Mouse (Mus musculus): Measurements from ENCODE around the gene Rgs7.

The Rgs7 gene

GRCm38 (mm10) chr1:175143051-175143450 is 349.2 kb downstream of the Rgs7 start:
- no peak for DNase-seq

GRCm38 (mm10) chr1:175128525-175128924 is 363.8 kb downstream of the Rgs7 start:
- DNase-seq: peak in 1 of 2 experiments; percentile 49

- no peak for DNase-seq
Observed at GRCm38 (mm10) chr1:175124416-175124815, 367.9 kb downstream of the Rgs7 start.

GRCm38 (mm10) chr1:175118904-175119555 is 373.3 kb downstream of the Rgs7 start:
- peak in 1 of 2 experiments; percentile 29 for DNase-seq

- no peak for DNase-seq
Observed at GRCm38 (mm10) chr1:175108270-175108860, 383.9 kb downstream of the Rgs7 start.

- DNase-seq: no peak
Observed at GRCm38 (mm10) chr1:175106315-175106714, 386.0 kb downstream of the Rgs7 start.

GRCm38 (mm10) chr1:175105426-175105825 is 386.9 kb downstream of the Rgs7 start:
- no peak for DNase-seq

GRCm38 (mm10) chr1:175097014-175097413 is 395.3 kb downstream of the Rgs7 start:
- DNase-seq: no peak

GRCm38 (mm10) chr1:175082104-175082503 is 410.2 kb downstream of the Rgs7 start:
- no peak for DNase-seq

GRCm38 (mm10) chr1:175079819-175080608 is 412.3 kb downstream of the Rgs7 start:
- no peak for DNase-seq

GRCm38 (mm10) chr1:175073500-175074232 is 418.6 kb downstream of the Rgs7 start:
- no peak for DNase-seq

GRCm38 (mm10) chr1:175069758-175070290 is 422.5 kb downstream of the Rgs7 start:
- DNase-seq: no peak

GRCm38 (mm10) chr1:175049121-175049520 is 443.2 kb downstream of the Rgs7 start:
- no peak for DNase-seq

GRCm38 (mm10) chr1:175041167-175041817 is 451.0 kb downstream of the Rgs7 start:
- DNase-seq: peak in 1 of 2 experiments; percentile 69

GRCm38 (mm10) chr1:175040038-175040437 is 452.3 kb downstream of the Rgs7 start:
- no peak for DNase-seq

- no peak for DNase-seq
Observed at GRCm38 (mm10) chr1:175039567-175039966, 452.7 kb downstream of the Rgs7 start.

- DNase-seq: no peak
Observed at GRCm38 (mm10) chr1:175035461-175035860, 456.8 kb downstream of the Rgs7 start.

GRCm38 (mm10) chr1:175032015-175032414 is 460.3 kb downstream of the Rgs7 start:
- no peak for DNase-seq

GRCm38 (mm10) chr1:175028716-175029204 is 463.5 kb downstream of the Rgs7 start:
- DNase-seq: no peak

GRCm38 (mm10) chr1:175028267-175028666 is 464.0 kb downstream of the Rgs7 start:
- no peak for DNase-seq

- DNase-seq: no peak
Observed at GRCm38 (mm10) chr1:175025781-175026309, 466.5 kb downstream of the Rgs7 start.

- no peak for DNase-seq
Observed at GRCm38 (mm10) chr1:175024136-175024535, 468.2 kb downstream of the Rgs7 start.
